Mouse (Mus musculus): ENCODE measurements around the gene D10Jhu81e. TPM values are rescaled to one million over a fixed set of nuclear protein-coding genes. Genes with fewer than 3 reads are reported as not detected.

The D10Jhu81e gene
- polyA plus RNA-seq, 2 experiments = 11.7 to 39.1 TPM

GRCm38 (mm10) chr10:78119422-78119821 is 50.2 kb downstream of the D10Jhu81e start:
- no peak overlapping the region for H3K4me2 ChIP-seq (ENCODE audit: low read depth)
- no peaks in the 10 kb centered on the region for H3K36me3 ChIP-seq (replicated peaks; ENCODE audit: control insufficient read depth, insufficient read depth, low read depth)
- H3K4me3 ChIP-seq (ENCODE audit: insufficient read depth in 1 of 2, low read depth in 2 of 2, low read length in 2 of 2) = no peak overlapping the region
- no peak overlapping the region for H3K27ac ChIP-seq
- H3K9ac ChIP-seq (replicated peaks) = no peak overlapping the region
- DNase-seq (ENCODE audit: low read depth in 3 of 3, low spot score in 3 of 3) (no peak), ATAC-seq (ENCODE audit: insufficient read depth) (no peak)
- H3K4me1 ChIP-seq (replicated peaks; ENCODE audit: control insufficient read depth in 2 of 2, insufficient read depth in 2 of 2, low read length in 1 of 2) = no peaks in the 10 kb centered on the region
- H3K27me3 ChIP-seq (ENCODE audit: control insufficient read depth, insufficient read depth, low read length) = no peaks in the 10 kb centered on the region
- H3K9me3 ChIP-seq (ENCODE audit: control insufficient read depth, low read length) = no peaks in the 10 kb centered on the region
- TF ChIP-seq EP300 (IDR thresholded peaks at IDR 0.05; ENCODE audit: low read depth) = no peak
- no peak for TF ChIP-seq CTCF (IDR thresholded peaks at IDR 0.05; ENCODE audit: low read depth)
- WGBS (ENCODE audit: insufficient replicate concordance) = 64% methylated on average over 4 of the region's 4 CpGs

DNA sequence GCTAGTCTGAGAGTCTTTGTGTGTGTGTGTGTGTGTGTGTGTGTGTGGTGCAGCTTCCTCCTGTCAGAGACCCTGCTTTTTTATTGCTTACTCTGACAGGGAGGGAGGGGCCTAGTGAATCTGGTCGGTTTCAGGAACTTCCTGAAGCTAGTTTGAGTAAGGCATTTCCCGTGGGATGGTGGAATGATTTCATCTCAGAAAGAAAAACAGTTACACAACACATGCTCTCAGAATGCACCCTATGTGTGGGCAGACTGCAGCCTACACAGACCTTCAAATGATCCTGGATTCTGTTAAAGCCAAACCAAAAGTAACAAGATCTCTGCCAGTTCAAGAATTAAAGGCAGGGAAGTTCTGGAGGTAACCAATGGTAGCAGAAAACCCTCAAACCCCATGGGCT is 54.4 kb downstream of the D10Jhu81e start:
- 30% methylated on average over 2 of the region's 2 CpGs for WGBS (ENCODE audit: insufficient replicate concordance)
- Histone ChIP-seq H3K4me2 (ENCODE audit: low read depth) (no peak overlapping the region), H3K9me3 (ENCODE audit: control insufficient read depth, low read length) (no peaks in the 10 kb centered on the region), H3K27me3 (ENCODE audit: control insufficient read depth, insufficient read depth, low read length) (no peaks in the 10 kb centered on the region), H3K27ac (no peak overlapping the region), H3K36me3 (replicated peaks; ENCODE audit: control insufficient read depth, insufficient read depth, low read depth) (no peaks in the 10 kb centered on the region), H3K4me1 (replicated peaks; ENCODE audit: control insufficient read depth in 2 of 2, insufficient read depth in 2 of 2, low read length in 1 of 2) (no peaks in the 10 kb centered on the region), H3K9ac (replicated peaks) (no peak overlapping the region), H3K4me3 (ENCODE audit: insufficient read depth in 1 of 2, low read depth in 2 of 2, low read length in 2 of 2) (no peak overlapping the region)
- no peak for TF ChIP-seq CTCF (IDR thresholded peaks at IDR 0.05; ENCODE audit: low read depth)
- DNase-seq (ENCODE audit: low read depth in 3 of 3, low spot score in 3 of 3) = no peak
- no peak for ATAC-seq (ENCODE audit: insufficient read depth)

DNA sequence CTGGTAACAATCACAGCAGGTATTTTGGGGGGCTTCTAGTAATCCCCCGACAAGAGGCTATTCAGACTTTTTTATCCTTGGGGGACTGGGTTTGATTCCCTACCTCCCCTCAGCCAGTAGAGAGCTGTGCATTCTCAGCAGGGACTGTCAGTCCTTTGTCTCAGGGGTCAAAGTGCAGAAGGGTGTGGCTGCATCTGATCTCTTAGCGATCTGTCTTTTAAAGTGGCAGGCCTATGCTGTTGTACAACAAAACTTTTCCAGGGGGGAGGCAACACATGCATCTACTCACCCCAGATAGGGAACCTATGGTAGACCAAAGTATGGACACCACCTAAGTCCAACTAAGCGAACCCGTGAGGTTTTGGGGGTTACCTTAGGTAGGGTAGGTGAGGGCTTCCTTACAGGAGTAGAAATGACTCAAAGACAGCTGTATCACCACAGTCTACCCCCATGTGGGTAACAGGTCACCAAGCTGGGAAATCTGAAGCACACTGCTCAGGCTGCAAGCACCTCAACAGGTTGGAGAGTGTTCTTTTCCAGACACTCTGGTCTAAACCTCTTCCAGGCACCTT is 55.0 kb downstream of the D10Jhu81e start:
- no peak overlapping the region for H3K4me2 ChIP-seq (ENCODE audit: low read depth)
- no peak overlapping the region for H3K4me3 ChIP-seq (ENCODE audit: insufficient read depth in 1 of 2, low read depth in 2 of 2, low read length in 2 of 2)
- no peak for ATAC-seq (ENCODE audit: insufficient read depth)
- 64% methylated on average over 4 of the region's 4 CpGs for WGBS (ENCODE audit: insufficient replicate concordance)
- H3K4me1 ChIP-seq (replicated peaks; ENCODE audit: control insufficient read depth in 2 of 2, insufficient read depth in 2 of 2, low read length in 1 of 2) = no peaks in the 10 kb centered on the region
- TF ChIP-seq CTCF (IDR thresholded peaks at IDR 0.05; ENCODE audit: low read depth) (no peak), EP300 (IDR thresholded peaks at IDR 0.05; ENCODE audit: low read depth) (no peak)
- H3K9me3 ChIP-seq (ENCODE audit: control insufficient read depth, low read length) = no peaks in the 10 kb centered on the region
- no peak overlapping the region for H3K9ac ChIP-seq (replicated peaks)
- no peak for DNase-seq (ENCODE audit: low read depth in 3 of 3, low spot score in 3 of 3)
- H3K27me3 ChIP-seq (ENCODE audit: control insufficient read depth, insufficient read depth, low read length) = no peaks in the 10 kb centered on the region
- H3K36me3 ChIP-seq (replicated peaks; ENCODE audit: control insufficient read depth, insufficient read depth, low read depth) = no peaks in the 10 kb centered on the region
- no peak overlapping the region for H3K27ac ChIP-seq

Other genes with a start within 250 kb of the D10Jhu81e start
- 1.1 TPM in 2 replicates for gene Trpm2, start 199.2 kb downstream of the D10Jhu81e start, polyA plus RNA-seq (2012; rRNA removed)
- gene Trpm2, start 199.2 kb downstream of the D10Jhu81e start, polyA plus RNA-seq (2014; fragmentation: Nextera tagmentation; extraction: Ambion mirVana) = 1.4 and 1.5 TPM in 2 replicates
- 4.5 and 4.7 TPM in 2 replicates for gene 1810043G02Rik, start 191.3 kb downstream of the D10Jhu81e start, polyA plus RNA-seq (2012; rRNA removed)
- 4.2 and 4.5 TPM in 2 replicates for gene 1810043G02Rik, start 191.3 kb downstream of the D10Jhu81e start, polyA plus RNA-seq (2014; fragmentation: Nextera tagmentation; extraction: Ambion mirVana)
- gene Pfkl, start 159.7 kb downstream of the D10Jhu81e start, polyA plus RNA-seq (2012; rRNA removed) = 41.7 and 46.7 TPM in 2 replicates
- 63.1 and 66.8 TPM in 2 replicates for gene Pfkl, start 159.7 kb downstream of the D10Jhu81e start, polyA plus RNA-seq (2014; fragmentation: Nextera tagmentation; extraction: Ambion mirVana)
- 0.08 TPM in 1 of 2 replicates, not detected in the other for gene Dnmt3l, start 127.8 kb downstream of the D10Jhu81e start, polyA plus RNA-seq (2012; rRNA removed)
- not detected in 2 replicates for gene Dnmt3l, start 127.8 kb downstream of the D10Jhu81e start, polyA plus RNA-seq (2014; fragmentation: Nextera tagmentation; extraction: Ambion mirVana)
- gene Aire, start 126.2 kb downstream of the D10Jhu81e start, polyA plus RNA-seq (2012; rRNA removed) = not detected in 2 replicates
- gene Aire, start 126.2 kb downstream of the D10Jhu81e start, polyA plus RNA-seq (2014; fragmentation: Nextera tagmentation; extraction: Ambion mirVana) = not detected in 2 replicates
- gene Icosl, start 100.5 kb downstream of the D10Jhu81e start, polyA plus RNA-seq (2012; rRNA removed) = 2.4 TPM in 2 replicates
- gene Icosl, start 100.5 kb downstream of the D10Jhu81e start, polyA plus RNA-seq (2014; fragmentation: Nextera tagmentation; extraction: Ambion mirVana) = 2.2 TPM in 2 replicates
- 6.1 and 7.5 TPM in 2 replicates for gene Pwp2, start 15.4 kb upstream of the D10Jhu81e start, polyA plus RNA-seq (2012; rRNA removed)
- 7.2 and 9.6 TPM in 2 replicates for gene Pwp2, start 15.4 kb upstream of the D10Jhu81e start, polyA plus RNA-seq (2014; fragmentation: Nextera tagmentation; extraction: Ambion mirVana)
- gene Trappc10, start 74.9 kb upstream of the D10Jhu81e start, polyA plus RNA-seq (2012; rRNA removed) = 19.8 and 20.1 TPM in 2 replicates
- gene Trappc10, start 74.9 kb upstream of the D10Jhu81e start, polyA plus RNA-seq (2014; fragmentation: Nextera tagmentation; extraction: Ambion mirVana) = 15.8 and 20.5 TPM in 2 replicates
- gene Agpat3, start 182.7 kb upstream of the D10Jhu81e start, polyA plus RNA-seq (2012; rRNA removed) = 11.0 and 14.5 TPM in 2 replicates
- gene Agpat3, start 182.7 kb upstream of the D10Jhu81e start, polyA plus RNA-seq (2014; fragmentation: Nextera tagmentation; extraction: Ambion mirVana) = 21.0 and 21.3 TPM in 2 replicates
- gene Rrp1, start 243.3 kb upstream of the D10Jhu81e start, polyA plus RNA-seq (2012; rRNA removed) = 43.0 and 69.7 TPM in 2 replicates
- gene Rrp1, start 243.3 kb upstream of the D10Jhu81e start, polyA plus RNA-seq (2014; fragmentation: Nextera tagmentation; extraction: Ambion mirVana) = 79.8 and 89.7 TPM in 2 replicates